Mouse (Mus musculus): ENCODE data around the gene Cwc25. TPM values are rescaled to one million over a fixed set of nuclear protein-coding genes. Genes with fewer than 3 reads are reported as not detected.
A peak's percentile ranks its signal among the peaks of the same experiment; 100 is the strongest.

Cwc25 gene
- total RNA-seq, 2 experiments from 2014 or later, result 6.2 to 6.5 TPM

DNA sequence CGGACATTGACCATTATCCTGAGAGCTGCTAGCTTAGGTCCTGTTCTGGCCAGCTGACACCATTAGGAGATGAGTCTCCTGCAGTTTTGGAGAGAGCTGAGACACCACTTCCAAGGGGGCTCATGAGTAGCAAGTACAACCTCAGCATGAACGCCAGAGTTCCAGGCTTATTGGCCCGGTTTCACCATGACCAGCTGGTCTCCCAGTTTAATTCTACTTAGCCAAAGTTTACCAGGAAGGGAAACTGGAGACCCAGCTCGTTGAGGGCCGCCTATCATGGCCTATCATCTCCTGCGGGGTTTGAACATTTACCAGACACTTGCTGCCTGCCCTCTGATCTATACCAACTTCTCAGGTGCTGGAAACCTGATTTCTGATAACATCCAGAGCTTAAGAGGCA is 41.3 kb upstream of the Cwc25 start:
- TF ChIP-seq CTCF (IDR thresholded peaks at IDR 0.05), result no peak
- intact Hi-C loops (cut with DNase I), result no loop called here
- Histone ChIP-seq H3K27ac (peak overlapping the region; percentile 97), H3K4me3 (peak overlapping the region; percentile 49)
- peak; percentile 63 for DNase-seq

DNA sequence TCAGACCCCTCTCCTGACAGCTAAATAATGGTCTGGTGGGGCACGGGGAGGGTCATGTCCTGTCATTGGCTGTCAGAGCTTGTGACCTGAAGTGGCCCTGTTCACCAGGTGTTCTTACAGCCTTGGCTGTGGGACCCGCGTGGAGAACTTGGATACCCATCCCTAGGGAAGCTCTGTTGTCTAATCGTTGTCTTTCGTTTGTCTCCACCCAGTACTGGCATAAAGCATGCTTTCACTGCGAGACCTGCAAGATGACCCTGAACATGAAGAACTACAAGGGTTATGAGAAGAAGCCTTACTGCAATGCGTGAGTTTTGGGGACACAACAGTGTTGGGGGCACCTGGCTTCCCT is 40.2 kb upstream of the Cwc25 start:
- no peak for TF ChIP-seq CTCF (IDR thresholded peaks at IDR 0.05)
- no peak for DNase-seq
- intact Hi-C loops (cut with DNase I), result no loop called here
- peak overlapping the region; percentile 97 for H3K27ac ChIP-seq
- H3K4me3 ChIP-seq, result peak overlapping the region; percentile 56

GRCm38 (mm10) chr11:97805662-97806612 is 39.6 kb upstream of the Cwc25 start:
- peak overlapping the region; percentile 56 for H3K4me3 ChIP-seq
- intact Hi-C loops (cut with DNase I), result no loop called here
- TF ChIP-seq CTCF (IDR thresholded peaks at IDR 0.05), result no peak
- peak overlapping the region; percentile 97 for H3K27ac ChIP-seq
- DNase-seq, result peak; percentile 55

GRCm38 (mm10) chr11:97804841-97805661 is 38.7 kb upstream of the Cwc25 start:
- peak overlapping the region; percentile 56 for H3K4me3 ChIP-seq
- no peak for DNase-seq
- intact Hi-C loops (cut with DNase I), result no loop called here
- TF ChIP-seq CTCF (IDR thresholded peaks at IDR 0.05), result no peak
- peak overlapping the region; percentile 97 for H3K27ac ChIP-seq

- DNase-seq, result no peak
- Histone ChIP-seq H3K27ac (peak overlapping the region; percentile 97), H3K4me3 (peak overlapping the region; percentile 99)
- no peak for TF ChIP-seq CTCF (IDR thresholded peaks at IDR 0.05)
- intact Hi-C loops (cut with DNase I), result no loop called here
Observed at GRCm38 (mm10) chr11:97803847-97804246, 37.5 kb upstream of the Cwc25 start.

- DNase-seq, result no peak
- Histone ChIP-seq H3K27ac (peak overlapping the region; percentile 97), H3K4me3 (peak overlapping the region; percentile 99)
- intact Hi-C loops (cut with DNase I), result no loop called here
- no peak for TF ChIP-seq CTCF (IDR thresholded peaks at IDR 0.05)
Observed at GRCm38 (mm10) chr11:97802495-97802894, 36.1 kb upstream of the Cwc25 start.

- no peak for TF ChIP-seq CTCF (IDR thresholded peaks at IDR 0.05)
- intact Hi-C loops (cut with DNase I), result no loop called here
- Histone ChIP-seq H3K4me3 (peak overlapping the region; percentile 99), H3K27ac (peak overlapping the region; percentile 97)
- DNase-seq, result no peak
Observed at GRCm38 (mm10) chr11:97802194-97802470, 35.8 kb upstream of the Cwc25 start.

DNA sequence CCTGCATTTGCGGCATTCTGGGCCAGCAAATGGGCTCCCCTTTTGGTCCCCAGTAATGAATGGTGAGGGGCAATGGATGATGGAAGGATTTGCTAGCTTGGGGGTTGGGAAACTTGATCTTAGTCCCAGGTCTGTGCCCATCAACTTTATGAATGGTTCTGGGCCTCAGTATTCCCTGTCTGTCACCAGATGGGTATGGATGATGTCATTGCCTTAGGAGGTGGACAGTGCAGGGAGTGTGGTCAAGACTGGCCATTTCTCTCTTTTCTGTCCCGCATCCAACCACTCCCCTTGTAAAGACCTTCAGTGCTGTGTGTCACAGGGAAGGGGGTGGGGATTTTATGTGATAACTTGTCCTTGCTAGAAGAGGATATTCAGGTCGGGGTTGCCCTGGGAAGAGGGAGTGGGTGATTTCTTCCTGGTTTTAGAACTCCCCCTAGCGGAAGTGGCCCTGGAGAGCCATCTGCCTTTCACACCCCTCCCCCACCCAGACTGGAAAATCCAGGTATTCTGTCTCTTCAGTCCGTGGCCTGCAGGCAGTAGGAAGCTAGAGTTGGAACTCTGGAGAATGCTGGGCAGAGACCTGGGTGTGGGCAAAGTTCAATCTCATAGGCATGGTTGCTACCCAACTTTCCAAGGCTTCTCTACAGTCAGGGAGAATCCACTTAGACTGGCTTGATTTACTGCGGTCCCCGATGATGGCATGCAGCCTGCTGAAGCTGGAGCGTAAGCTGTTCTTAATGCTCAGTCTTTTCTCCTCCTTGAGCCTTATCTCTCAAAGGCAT is 35.2 kb upstream of the Cwc25 start:
- Histone ChIP-seq H3K27ac (peak overlapping the region; percentile 97), H3K4me3 (peak overlapping the region; percentile 99)
- intact Hi-C loops (cut with DNase I), result no loop called here
- peak; percentile 55 for TF ChIP-seq CTCF (IDR thresholded peaks at IDR 0.05)
- no peak for DNase-seq

DNA sequence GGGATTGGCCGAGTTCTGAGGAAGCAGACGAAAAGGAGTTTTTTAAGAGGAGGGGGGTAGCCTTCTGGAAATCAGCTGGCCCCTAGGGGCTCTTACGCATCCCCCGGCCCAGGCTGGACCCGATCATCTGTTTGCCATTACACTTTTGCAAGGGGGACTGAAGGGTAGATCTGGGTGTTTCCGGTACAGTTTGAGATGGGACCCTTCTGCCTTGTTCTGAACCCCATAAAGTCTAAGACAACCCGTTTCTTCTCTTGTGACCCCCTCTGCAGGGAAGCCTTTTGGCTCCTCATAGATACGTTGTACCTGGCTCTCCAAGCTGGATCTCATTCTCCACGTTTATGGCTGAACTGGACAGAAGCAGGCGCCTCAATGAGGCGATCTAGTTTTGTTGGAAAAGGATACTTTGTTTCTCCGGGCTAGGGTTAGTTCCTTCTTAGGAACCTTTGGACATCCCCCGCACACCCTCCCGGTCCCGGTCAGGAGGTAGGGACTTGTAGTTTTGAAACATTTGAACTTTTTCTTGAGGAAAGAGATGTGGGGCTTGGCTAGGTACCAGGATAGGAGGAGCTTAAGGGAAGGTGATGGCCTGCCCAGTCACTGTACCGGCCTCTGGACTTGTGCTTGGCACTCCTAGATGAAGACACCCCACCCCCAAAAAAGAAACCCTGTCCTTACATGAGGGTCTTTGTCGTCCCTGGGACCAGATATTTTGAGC is 34.5 kb upstream of the Cwc25 start:
- peak overlapping the region; percentile 97 for H3K27ac ChIP-seq
- intact Hi-C loops (cut with DNase I), result no loop called here
- DNase-seq, result no peak
- no peak for TF ChIP-seq CTCF (IDR thresholded peaks at IDR 0.05)
- peak overlapping the region; percentile 99 for H3K4me3 ChIP-seq

DNA sequence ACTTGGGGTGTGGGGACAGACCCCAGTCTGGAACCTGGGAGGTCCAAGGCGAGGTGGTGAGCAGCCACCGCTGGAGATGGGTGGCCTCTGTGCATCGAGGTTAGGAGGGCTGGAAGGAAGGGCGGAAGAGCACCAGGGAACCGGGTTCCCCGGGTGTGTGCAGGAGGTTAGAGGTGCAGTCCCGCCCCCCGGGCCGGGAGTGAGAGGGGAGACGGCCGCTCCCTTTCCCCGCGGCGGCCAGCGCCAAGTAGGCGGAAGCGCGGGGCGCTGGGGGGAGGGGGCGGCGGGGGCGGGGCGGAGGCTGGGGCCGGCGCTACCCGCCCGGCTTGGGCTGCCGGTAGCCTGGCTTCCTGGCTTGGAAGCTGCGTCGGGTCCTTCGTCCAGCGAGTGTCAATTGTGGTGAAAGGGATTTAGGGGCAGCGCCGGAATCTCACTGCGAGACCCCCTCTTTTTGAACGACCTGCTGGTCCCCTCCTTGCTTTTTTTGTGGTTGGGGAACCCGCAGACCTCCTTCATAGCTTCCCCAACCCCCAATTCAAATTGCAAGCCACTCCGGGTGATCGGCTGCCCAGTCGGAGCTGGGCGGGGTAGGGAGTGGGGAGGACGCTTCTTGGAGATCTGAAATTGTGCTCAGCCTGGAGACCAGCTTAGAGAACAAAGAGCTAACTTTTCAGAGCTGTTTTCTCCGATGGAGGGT is 33.8 kb upstream of the Cwc25 start:
- peak overlapping the region; percentile 99 for H3K4me3 ChIP-seq
- peak; percentile 87 for DNase-seq
- intact Hi-C loops (cut with DNase I), result loop anchor here (2.0 to 5.0 kb wide), 3 partner anchors 42 to 187 kb away; partner anchors contain the start of genes B230217C12Rik, Fbxo47 and Plxdc1
- peak overlapping the region; percentile 97 for H3K27ac ChIP-seq
- no peak for TF ChIP-seq CTCF (IDR thresholded peaks at IDR 0.05)
